Mouse (Mus musculus) heart, postnatal 0 days (tissue): ENCODE data around the gene Cacna1c.

Experiments used
- CTCF ChIP-seq: IDR thresholded peaks from 2 replicates; pipeline ENCODE4 v1.5.1; 2016; ENCODE audit warnings: antibody characterized with exemption, control low read depth, low read depth
- EP300 ChIP-seq: IDR thresholded peaks from 2 replicates; pipeline ENCODE4 v1.6.1; 2016; ENCODE audit warnings: antibody characterized with exemption, low read depth

DNA sequence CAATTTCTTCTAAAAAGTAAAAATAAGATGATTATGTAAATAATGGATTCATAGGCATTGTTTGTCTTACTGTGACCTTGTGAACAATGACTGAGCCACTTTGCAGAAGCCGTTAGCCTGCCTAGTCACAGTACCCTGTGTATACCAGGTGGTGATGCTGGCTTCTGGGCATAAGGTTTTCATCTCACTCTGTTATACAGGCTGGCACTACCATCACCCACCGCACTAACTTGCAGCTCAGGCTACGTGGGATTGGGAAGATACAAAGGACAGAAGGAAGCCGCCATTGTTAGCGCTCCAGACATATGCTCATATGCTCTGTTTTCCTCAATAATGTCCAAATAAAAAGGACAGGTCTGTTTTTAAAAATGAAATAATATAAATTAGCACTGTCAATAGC lies 440.4 kb downstream of the Cacna1c start:
- no peak for TF ChIP-seq CTCF
- TF ChIP-seq EP300 = no peak
